Mouse (Mus musculus) forebrain, embryonic 14.5 days (tissue): ENCODE measurements at regions not wholly inside any gene's neighbourhood (a gene's known extent, or its start where the extent isn't known, plus 50 kb on each side); places are given as distances from the start of the nearest gene placed in this dataset.

Experiments
- ATAC-seq: fragments of 200-750 bp; cut with Nextera tagmentation; 2 replicates; pipeline ENCODE4 v1.8.0; 2017; ENCODE audit warnings: mild to moderate bottlenecking, moderate library complexity
- DNase-seq: peaks from one replicate; pipeline ENCODE4 v3.0.0-alpha.2; 2015; ENCODE audit warnings: low spot score
- H3K27ac ChIP-seq: fragments of 300-500 bp; sonication (generic); 2 replicates; pipeline ENCODE4 v1.5.1; 2014; ENCODE audit warnings: low read depth, mild to moderate bottlenecking, control low read depth, low read length, moderate library complexity
- H3K27me3 ChIP-seq: fragments of 300-500 bp; sonication (generic); replicated peaks from 2 replicates; pipeline ENCODE4 v1.6.1; 2014; ENCODE audit warnings: low read length, control low read depth, mixed read lengths; ENCODE audit not compliant: control insufficient read depth, insufficient read depth
- H3K36me3 ChIP-seq: fragments of 300-500 bp; sonication (generic); 2 replicates; pipeline ENCODE4 v1.6.1; 2014; ENCODE audit warnings: low read length, control low read depth; ENCODE audit not compliant: control insufficient read depth, insufficient read depth
- H3K4me1 ChIP-seq: fragments of 300-500 bp; sonication (generic); 2 replicates; pipeline ENCODE4 v1.6.1; 2014; ENCODE audit warnings: antibody characterized with exemption, low read length, control low read depth; ENCODE audit not compliant: control insufficient read depth, insufficient read depth
- H3K4me2 ChIP-seq: fragments of 300-500 bp; sonication (generic); 2 replicates; pipeline ENCODE4 v1.6.1; 2014; ENCODE audit warnings: mild to moderate bottlenecking, control low read depth, low read length
- H3K4me3 ChIP-seq: fragments of 300-500 bp; sonication (generic); 2 replicates; pipeline ENCODE4 v1.5.1; 2014; ENCODE audit warnings: low read depth, low read length, control low read depth
- H3K9ac ChIP-seq: fragments of 300-500 bp; sonication (generic); 2 replicates; pipeline ENCODE4 v1.6.1; 2014; ENCODE audit warnings: mild to moderate bottlenecking, low read length, control low read depth, moderate library complexity
- H3K9me3 ChIP-seq: fragments of 300-500 bp; sonication (generic); replicated peaks from 2 replicates; pipeline ENCODE4 v1.6.1; 2016; ENCODE audit warnings: low read length, control low read depth, mixed read lengths; ENCODE audit not compliant: control insufficient read depth
- WGBS: fragments of 180-500 bp; shearing (Covaris S2); extraction: QIAGEN DNeasy Blood & Tissue Kit; methylation state at CpG from one replicate; pipeline ENCODE4 v1.1.7; 2014; 5-methylcytosine and 5-hydroxymethylcytosine counted together

GRCm38 (mm10) chr3:51111241-51111640 lies 113.0 kb upstream of the Noct start:
- WGBS = 95% methylated on average over 11 of the region's 11 CpGs
- Histone ChIP-seq H3K4me1 (0 out of 2 replicates have a peak, but pooled peaks cover 2% of the 10 kb centered on the region), H3K27ac (no peak overlapping the region), H3K36me3 (no peaks in the 10 kb centered on the region), H3K27me3 (no peaks in the 10 kb centered on the region), H3K4me2 (no peak overlapping the region), H3K9ac (no peak overlapping the region), H3K4me3 (no peak overlapping the region), H3K9me3 (peaks cover 3% of the 10 kb centered on the region; the same call in 1 of the 2 replicates)
- DNase-seq (no peak), ATAC-seq (no peak)

- 76% methylated on average over 3 of the region's 3 CpGs for WGBS
- DNase-seq (no peak), ATAC-seq (no peak)
Measured at GRCm38 (mm10) chr3:51112351-51112750, 111.9 kb upstream of the Noct start.

GRCm38 (mm10) chr3:51115921-51116320 lies 108.3 kb upstream of the Noct start:
- ATAC-seq = no peak

More at GRCm38 (mm10) chr3:51112351-51112750, 111.9 kb upstream of the Noct start:
- H3K4me3 ChIP-seq = no peak overlapping the region
- no peak overlapping the region for H3K9ac ChIP-seq
- no peaks in the 10 kb centered on the region for H3K27me3 ChIP-seq
- H3K27ac ChIP-seq = no peak overlapping the region
- H3K9me3 ChIP-seq = peaks cover 3% of the 10 kb centered on the region; the same call in 1 of the 2 replicates
- no peak overlapping the region for H3K4me2 ChIP-seq
- H3K36me3 ChIP-seq = no peaks in the 10 kb centered on the region
- 0 out of 2 replicates have a peak, but pooled peaks cover 2% of the 10 kb centered on the region for H3K4me1 ChIP-seq

GRCm38 (mm10) chr3:51118706-51119105 lies 105.5 kb upstream of the Noct start:
- DNase-seq (no peak), ATAC-seq (no peak)
- no peaks in the 10 kb centered on the region for H3K27me3 ChIP-seq
- H3K27ac ChIP-seq = no peak overlapping the region
- no peaks in the 10 kb centered on the region for H3K9me3 ChIP-seq
- H3K4me1 ChIP-seq = peaks cover 3% of the 10 kb centered on the region; the same call in 1 of the 2 replicates
- 91% methylated on average over 7 of the region's 7 CpGs for WGBS
- no peak overlapping the region for H3K9ac ChIP-seq
- H3K36me3 ChIP-seq = no peaks in the 10 kb centered on the region
- no peak overlapping the region for H3K4me2 ChIP-seq
- H3K4me3 ChIP-seq = no peak overlapping the region

More at GRCm38 (mm10) chr3:51115921-51116320, 108.3 kb upstream of the Noct start:
- Histone ChIP-seq H3K27ac (no peak overlapping the region), H3K4me2 (no peak overlapping the region), H3K4me3 (no peak overlapping the region), H3K36me3 (no peaks in the 10 kb centered on the region), H3K27me3 (no peaks in the 10 kb centered on the region), H3K4me1 (no peaks in the 10 kb centered on the region), H3K9ac (no peak overlapping the region), H3K9me3 (no peaks in the 10 kb centered on the region)
- WGBS = 65% methylated on average over 2 of the region's 2 CpGs
- DNase-seq = no peak

GRCm38 (mm10) chr3:51120522-51120921 lies 103.7 kb upstream of the Noct start:
- 69% methylated on average over 12 of the region's 12 CpGs for WGBS
- Histone ChIP-seq H3K9ac (no peak overlapping the region), H3K4me1 (peaks cover 3% of the 10 kb centered on the region; the same call in 1 of the 2 replicates), H3K9me3 (no peaks in the 10 kb centered on the region), H3K27ac (peak overlapping the region; percentile 14; the same call in 1 of the 2 replicates), H3K27me3 (no peaks in the 10 kb centered on the region), H3K4me3 (no peak overlapping the region), H3K4me2 (no peak overlapping the region), H3K36me3 (no peaks in the 10 kb centered on the region)
- DNase-seq = peak; percentile 53
- ATAC-seq = peak; percentile 67

GRCm38 (mm10) chr3:51121703-51122540 lies 102.3 kb upstream of the Noct start:
- Histone ChIP-seq H3K4me2 (peak overlapping the region; percentile 23; the same call in 1 of the 2 replicates), H3K27ac (no peak overlapping the region; the same call in 1 of the 2 replicates), H3K4me1 (peaks cover 8% of the 10 kb centered on the region), H3K9me3 (no peaks in the 10 kb centered on the region), H3K9ac (no peak overlapping the region), H3K4me3 (no peak overlapping the region), H3K36me3 (no peaks in the 10 kb centered on the region), H3K27me3 (no peaks in the 10 kb centered on the region)
- DNase-seq (peak; percentile 94), ATAC-seq (peak; percentile 52)
- 22% methylated on average over 9 of the region's 9 CpGs for WGBS

- H3K36me3 ChIP-seq = no peaks in the 10 kb centered on the region
- no peaks in the 10 kb centered on the region for H3K9me3 ChIP-seq
- H3K9ac ChIP-seq = no peak overlapping the region
- no peaks in the 10 kb centered on the region for H3K27me3 ChIP-seq
- H3K4me2 ChIP-seq = no peak overlapping the region
- WGBS = 100% methylated on average over 1 of the region's 1 CpGs
- DNase-seq (no peak), ATAC-seq (no peak)
- no peak overlapping the region for H3K4me3 ChIP-seq
- H3K4me1 ChIP-seq = peaks cover 8% of the 10 kb centered on the region
- H3K27ac ChIP-seq = no peak overlapping the region
Measured at GRCm38 (mm10) chr3:51122541-51122935, 101.7 kb upstream of the Noct start.

GRCm38 (mm10) chr3:51127875-51128274 lies 96.4 kb upstream of the Noct start:
- Histone ChIP-seq H3K9me3 (no peaks in the 10 kb centered on the region), H3K4me2 (no peak overlapping the region), H3K4me3 (no peak overlapping the region), H3K36me3 (no peaks in the 10 kb centered on the region), H3K4me1 (peaks cover 5% of the 10 kb centered on the region; the same call in 1 of the 2 replicates), H3K27me3 (no peaks in the 10 kb centered on the region), H3K9ac (no peak overlapping the region), H3K27ac (no peak overlapping the region)
- WGBS = 70% methylated on average over 1 of the region's 1 CpGs
- no peak for ATAC-seq
- no peak for DNase-seq
